Mouse (Mus musculus) lung, embryonic 15.5 days (tissue): ENCODE results near the gene Gm8909. TPM values are rescaled to one million over a fixed set of nuclear protein-coding genes. Genes with fewer than 3 reads are reported as not detected.

Source experiments
- ATAC-seq: fragments of 200-750 bp; cut with Nextera tagmentation; 2 replicates; pipeline ENCODE4 v1.8.0; 2017; ENCODE audit warnings: moderate number of reproducible peaks, borderline replicate concordance; ENCODE audit not compliant: low FRiP score, low TSS enrichment; ENCODE audit errors: extremely low read depth
- H3K27ac ChIP-seq: fragments of 300-500 bp; sonication (generic); 2 replicates; pipeline ENCODE4 v1.5.1; 2015; ENCODE audit warnings: moderate library complexity, mild to moderate bottlenecking, inconsistent platforms
- H3K27me3 ChIP-seq: fragments of 300-500 bp; sonication (generic); 2 replicates; pipeline ENCODE4 v1.6.1; 2015; ENCODE audit warnings: inconsistent platforms
- H3K36me3 ChIP-seq: fragments of 300-500 bp; sonication (generic); 2 replicates; pipeline ENCODE4 v1.6.1; 2015; ENCODE audit warnings: inconsistent platforms
- H3K4me1 ChIP-seq: fragments of 300-500 bp; sonication (generic); 2 replicates; pipeline ENCODE4 v1.6.1; 2015; ENCODE audit warnings: inconsistent platforms
- H3K4me2 ChIP-seq: fragments of 300-500 bp; sonication (generic); 2 replicates; pipeline ENCODE4 v1.6.1; 2015; ENCODE audit warnings: inconsistent platforms, mild to moderate bottlenecking, moderate library complexity
- H3K4me3 ChIP-seq: fragments of 300-500 bp; sonication (generic); 2 replicates; pipeline ENCODE4 v1.5.1; 2015; ENCODE audit warnings: mild to moderate bottlenecking, inconsistent platforms
- H3K9ac ChIP-seq: fragments of 300-500 bp; sonication (generic); 2 replicates; pipeline ENCODE4 v1.6.1; 2015; ENCODE audit warnings: inconsistent platforms
- H3K9me3 ChIP-seq: fragments of 300-500 bp; sonication (generic); 2 replicates; pipeline ENCODE4 v1.6.1; 2016; ENCODE audit warnings: inconsistent platforms
- WGBS: fragments of 180-500 bp; shearing (Covaris S2); methylation state at CpG from one replicate; pipeline ENCODE4 v1.1.7; 2015; 5-methylcytosine and 5-hydroxymethylcytosine counted together
- polyA plus RNA-seq: library from polyadenylated mRNA; unstranded; fragments of >200 nt; fragmentation: Nextera tagmentation; extraction: Ambion mirVana; gene quantifications from 2 replicates; pipeline ENCODE4 v1.2.1, GENCODE M21; 2015

Gm8909 gene
- 35.2 and 39.5 TPM in 2 replicates for polyA plus RNA-seq

- whole genome bisulfite sequencing, result 3% methylated on average over 54 of the region's 63 CpGs
- Histone ChIP-seq H3K27ac (peak within 1 kb of the TSS; percentile 80), H3K4me3 (peak within 1 kb of the TSS; percentile 51), H3K27me3 (peaks cover 66% of the 10 kb centered on the region), H3K9ac (peak within 1 kb of the TSS; percentile 51), H3K4me1 (no peaks in the 10 kb centered on the region), H3K4me2 (peak within 1 kb of the TSS; percentile 54), H3K36me3 (no peaks in the 10 kb centered on the region), H3K9me3 (no peaks in the 10 kb centered on the region)
- ATAC-seq, result peak; percentile 13; the same call in 1 of the 2 replicates
These were observed at the start of gene Gm8909 for GRCm38 (mm10) chr17:36168039-36168652. TSS of gene Gm8909 (minus strand) at chr17:36168537.

- H3K27ac ChIP-seq, result no peak overlapping the region
- ATAC-seq, result no peak
- 3% methylated on average over 20 of the region's 20 CpGs for WGBS
These were observed 47.2 kb upstream of the Gm8909 start for GRCm38 (mm10) chr17:36215586-36215985.

GRCm38 (mm10) chr17:36206846-36207245, 38.5 kb upstream of the Gm8909 start:
- no peak overlapping the region for H3K9ac ChIP-seq
- no peak for ATAC-seq
- no peak overlapping the region for H3K4me2 ChIP-seq
- 0 out of 2 replicates have a peak, but pooled peaks cover 4% of the 10 kb centered on the region for H3K4me1 ChIP-seq
- H3K4me3 ChIP-seq, result no peak overlapping the region
- no peaks in the 10 kb centered on the region for H3K9me3 ChIP-seq
- no peak overlapping the region for H3K27ac ChIP-seq
- H3K36me3 ChIP-seq, result no peaks in the 10 kb centered on the region
- peaks cover 38% of the 10 kb centered on the region for H3K27me3 ChIP-seq

More at GRCm38 (mm10) chr17:36215586-36215985, 47.2 kb upstream of the Gm8909 start:
- Histone ChIP-seq H3K27me3 (peaks cover 49% of the 10 kb centered on the region), H3K4me1 (0 out of 2 replicates have a peak, but pooled peaks cover 3% of the 10 kb centered on the region), H3K9me3 (no peaks in the 10 kb centered on the region), H3K4me2 (peak overlapping the region; percentile 39), H3K4me3 (no peak overlapping the region), H3K9ac (no peak overlapping the region), H3K36me3 (no peaks in the 10 kb centered on the region)

GRCm38 (mm10) chr17:36205862-36206261, 37.5 kb upstream of the Gm8909 start:
- peaks cover 38% of the 10 kb centered on the region for H3K27me3 ChIP-seq
- H3K4me2 ChIP-seq, result peak overlapping the region; percentile 86
- peak overlapping the region; percentile 45 for H3K4me3 ChIP-seq
- WGBS, result under 1% methylated on average over 41 of the region's 41 CpGs
- H3K9ac ChIP-seq, result peak overlapping the region; percentile 31
- no peak for ATAC-seq
- no peaks in the 10 kb centered on the region for H3K36me3 ChIP-seq
- no peak overlapping the region for H3K27ac ChIP-seq
- H3K9me3 ChIP-seq, result no peaks in the 10 kb centered on the region
- 0 out of 2 replicates have a peak, but pooled peaks cover 4% of the 10 kb centered on the region for H3K4me1 ChIP-seq

GRCm38 (mm10) chr17:36205456-36205855, 37.1 kb upstream of the Gm8909 start:
- peaks cover 38% of the 10 kb centered on the region for H3K27me3 ChIP-seq
- no peak for ATAC-seq
- 2% methylated on average over 15 of the region's 15 CpGs for WGBS

GRCm38 (mm10) chr17:36201851-36202250, 33.5 kb upstream of the Gm8909 start:
- Histone ChIP-seq H3K27ac (no peak overlapping the region), H3K4me2 (no peak overlapping the region), H3K27me3 (peaks cover 33% of the 10 kb centered on the region), H3K9me3 (no peaks in the 10 kb centered on the region), H3K36me3 (no peaks in the 10 kb centered on the region), H3K9ac (no peak overlapping the region), H3K4me1 (0 out of 2 replicates have a peak, but pooled peaks cover 4% of the 10 kb centered on the region), H3K4me3 (no peak overlapping the region)
- ATAC-seq, result no peak
- 80% methylated on average over 2 of the region's 2 CpGs for WGBS

More at GRCm38 (mm10) chr17:36205456-36205855, 37.1 kb upstream of the Gm8909 start:
- no peaks in the 10 kb centered on the region for H3K36me3 ChIP-seq
- no peak overlapping the region for H3K27ac ChIP-seq
- H3K9me3 ChIP-seq, result no peaks in the 10 kb centered on the region
- 0 out of 2 replicates have a peak, but pooled peaks cover 4% of the 10 kb centered on the region for H3K4me1 ChIP-seq
- H3K9ac ChIP-seq, result peak overlapping the region; percentile 31
- peak overlapping the region; percentile 45 for H3K4me3 ChIP-seq
- H3K4me2 ChIP-seq, result peak overlapping the region; percentile 86

- Histone ChIP-seq H3K4me1 (no peaks in the 10 kb centered on the region), H3K27ac (no peak overlapping the region), H3K36me3 (no peaks in the 10 kb centered on the region), H3K4me3 (no peak overlapping the region), H3K9ac (no peak overlapping the region), H3K4me2 (no peak overlapping the region), H3K27me3 (peaks cover 4% of the 10 kb centered on the region; the same call in 1 of the 2 replicates), H3K9me3 (no peaks in the 10 kb centered on the region)
- WGBS, result 6% methylated on average over 5 of the region's 5 CpGs
- ATAC-seq, result peak; percentile 63
These were observed 30.0 kb upstream of the Gm8909 start for GRCm38 (mm10) chr17:36198317-36198716.

GRCm38 (mm10) chr17:36194471-36194870, 26.1 kb upstream of the Gm8909 start:
- Histone ChIP-seq H3K27me3 (peaks cover 4% of the 10 kb centered on the region; the same call in 1 of the 2 replicates), H3K9ac (no peak overlapping the region), H3K9me3 (no peaks in the 10 kb centered on the region), H3K4me1 (no peaks in the 10 kb centered on the region), H3K4me2 (no peak overlapping the region), H3K36me3 (no peaks in the 10 kb centered on the region), H3K4me3 (no peak overlapping the region), H3K27ac (no peak overlapping the region)
- WGBS, result 64% methylated on average over 6 of the region's 6 CpGs
- no peak for ATAC-seq

- Histone ChIP-seq H3K4me2 (no peak overlapping the region), H3K4me1 (no peaks in the 10 kb centered on the region), H3K27me3 (peaks cover 11% of the 10 kb centered on the region; the same call in 1 of the 2 replicates), H3K9me3 (no peaks in the 10 kb centered on the region), H3K4me3 (no peak overlapping the region), H3K9ac (no peak overlapping the region), H3K27ac (no peak overlapping the region), H3K36me3 (no peaks in the 10 kb centered on the region)
- no peak; the same call in 1 of the 2 replicates for ATAC-seq
- 31% methylated on average over 8 of the region's 8 CpGs for WGBS
These were observed 25.3 kb upstream of the Gm8909 start for GRCm38 (mm10) chr17:36193546-36194141.

GRCm38 (mm10) chr17:36192371-36192770, 24.0 kb upstream of the Gm8909 start:
- WGBS, result 50% methylated on average over 2 of the region's 2 CpGs
- no peak overlapping the region for H3K4me3 ChIP-seq
- H3K4me1 ChIP-seq, result no peaks in the 10 kb centered on the region
- peaks cover 13% of the 10 kb centered on the region; the same call in 1 of the 2 replicates for H3K27me3 ChIP-seq
- no peak overlapping the region for H3K9ac ChIP-seq
- no peak overlapping the region for H3K27ac ChIP-seq
- no peak for ATAC-seq
- H3K36me3 ChIP-seq, result no peaks in the 10 kb centered on the region
- no peaks in the 10 kb centered on the region for H3K9me3 ChIP-seq
- no peak overlapping the region for H3K4me2 ChIP-seq

- H3K27ac ChIP-seq, result no peak within 1 kb of the TSS
- no peak within 1 kb of the TSS for H3K4me2 ChIP-seq
- H3K36me3 ChIP-seq, result no peaks in the 10 kb centered on the region
- 55% methylated on average over 2 of the region's 2 CpGs for WGBS
- H3K4me1 ChIP-seq, result no peaks in the 10 kb centered on the region
- no peaks in the 10 kb centered on the region for H3K9me3 ChIP-seq
- no peak for ATAC-seq
- H3K27me3 ChIP-seq, result peaks cover 13% of the 10 kb centered on the region; the same call in 1 of the 2 replicates
- no peak within 1 kb of the TSS for H3K9ac ChIP-seq
- no peak within 1 kb of the TSS for H3K4me3 ChIP-seq
These were observed 21.8 kb upstream of the Gm8909 start, which contains the start of gene H2-T3 for GRCm38 (mm10) chr17:36190169-36190507. TSS of gene H2-T3 (minus strand) at chr17:36190287.
